Mouse (Mus musculus) bone marrow, adult 2 months (tissue): ENCODE results near the gene Fam217b.

Source experiments
- CTCF ChIP-seq: fragments of 200-500 bp; IDR thresholded peaks from 2 replicates; pipeline ENCODE4 v1.5.1; 2011; ENCODE audit warnings: low read length, control low read depth; ENCODE audit not compliant: control insufficient read depth, insufficient read depth
- POLR2A ChIP-seq: fragments of 200-500 bp; IDR thresholded peaks from 2 replicates; pipeline ENCODE4 v1.6.1; 2011; ENCODE audit warnings: low read depth, mild to moderate bottlenecking, control low read depth, low read length, borderline replicate concordance; ENCODE audit not compliant: control insufficient read depth

DNA sequence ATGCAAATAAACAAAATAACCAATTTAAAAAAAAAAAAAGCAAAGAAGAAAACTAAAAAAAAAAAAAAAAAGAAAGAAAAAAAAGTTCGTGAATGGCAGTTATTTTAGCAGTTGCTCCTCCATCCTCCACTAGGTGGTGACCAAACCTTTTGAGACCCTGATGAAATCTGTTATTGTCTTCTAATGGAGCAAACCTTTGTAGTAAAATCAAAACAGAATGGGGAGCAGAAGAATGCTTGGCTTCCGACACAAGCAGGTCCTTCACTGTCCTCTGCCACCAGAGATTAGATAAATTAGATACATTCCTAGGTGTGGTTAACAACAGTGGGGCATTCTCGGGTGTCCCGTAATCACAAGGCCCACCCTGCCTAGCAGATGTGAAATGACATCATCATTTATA, 11.9 kb downstream of the Fam217b start:
- no peak for TF ChIP-seq CTCF
- no peak for TF ChIP-seq POLR2A
